Mouse (Mus musculus) bone marrow macrophage, adult 2 months (primary cell): Measurements from ENCODE around the gene Cs.

Experiments used
- CTCF ChIP-seq: IDR thresholded peaks from 2 replicates; pipeline ENCODE4 v1.5.1; 2012; ENCODE audit warnings: low read depth, mild to moderate bottlenecking, low read length, moderate library complexity
- POLR2A ChIP-seq: IDR thresholded peaks from 2 replicates; pipeline ENCODE4 v1.6.1; 2012; ENCODE audit warnings: mild to moderate bottlenecking, low read depth, low read length, borderline replicate concordance

GRCm38 (mm10) chr10:128378462-128378861 lies 40.9 kb downstream of the Cs start:
- TF ChIP-seq CTCF = no peak
- no peak for TF ChIP-seq POLR2A
